Mouse (Mus musculus) forebrain, embryonic 12.5 days (tissue): ENCODE data around the gene Pmel. TPM values are rescaled to one million over a fixed set of nuclear protein-coding genes. Genes with fewer than 3 reads are reported as not detected.

Experiments used
- ATAC-seq: fragments of 200-750 bp; cut with Nextera tagmentation; 2 replicates; pipeline ENCODE4 v1.8.0; 2017; ENCODE audit warnings: moderate TSS enrichment; ENCODE audit not compliant: low FRiP score
- H3K27ac ChIP-seq: fragments of 300-500 bp; sonication (generic); 2 replicates; pipeline ENCODE4 v1.5.1; 2016; ENCODE audit warnings: mild to moderate bottlenecking
- H3K27me3 ChIP-seq: fragments of 300-500 bp; sonication (generic); 2 replicates; pipeline ENCODE4 v1.6.1; 2016; ENCODE audit warnings: mild to moderate bottlenecking
- H3K36me3 ChIP-seq: fragments of 300-500 bp; sonication (generic); replicated peaks from 2 replicates; pipeline ENCODE4 v1.6.1; 2016; ENCODE audit warnings: mild to moderate bottlenecking
- H3K4me1 ChIP-seq: fragments of 300-500 bp; sonication (generic); 2 replicates; pipeline ENCODE4 v1.6.1; 2016
- H3K4me2 ChIP-seq: fragments of 300-500 bp; sonication (generic); 2 replicates; pipeline ENCODE4 v1.6.1; 2016; ENCODE audit warnings: mild to moderate bottlenecking, moderate library complexity
- H3K4me3 ChIP-seq: fragments of 300-500 bp; sonication (generic); replicated peaks from 2 replicates; pipeline ENCODE4 v1.5.1; 2016; ENCODE audit warnings: mild to moderate bottlenecking
- H3K9ac ChIP-seq: fragments of 300-500 bp; sonication (generic); 2 replicates; pipeline ENCODE4 v1.6.1; 2016; ENCODE audit warnings: mild to moderate bottlenecking
- H3K9me3 ChIP-seq: fragments of 300-500 bp; sonication (generic); 2 replicates; pipeline ENCODE4 v1.6.1; 2016
- WGBS: fragments of 180-500 bp; shearing (Covaris S2); methylation state at CpG from one replicate; pipeline ENCODE4 v1.1.7; 2016; 5-methylcytosine and 5-hydroxymethylcytosine counted together
- polyA plus RNA-seq: library from polyadenylated mRNA; unstranded; fragments of >200 nt; fragmentation: Nextera tagmentation; extraction: Ambion mirVana; gene quantifications from 2 replicates; pipeline ENCODE4 v1.2.1, GENCODE M21; 2016

Gene Pmel
- polyA plus RNA-seq, 1 experiment from 2014 or later = 4.4 TPM

DNA sequence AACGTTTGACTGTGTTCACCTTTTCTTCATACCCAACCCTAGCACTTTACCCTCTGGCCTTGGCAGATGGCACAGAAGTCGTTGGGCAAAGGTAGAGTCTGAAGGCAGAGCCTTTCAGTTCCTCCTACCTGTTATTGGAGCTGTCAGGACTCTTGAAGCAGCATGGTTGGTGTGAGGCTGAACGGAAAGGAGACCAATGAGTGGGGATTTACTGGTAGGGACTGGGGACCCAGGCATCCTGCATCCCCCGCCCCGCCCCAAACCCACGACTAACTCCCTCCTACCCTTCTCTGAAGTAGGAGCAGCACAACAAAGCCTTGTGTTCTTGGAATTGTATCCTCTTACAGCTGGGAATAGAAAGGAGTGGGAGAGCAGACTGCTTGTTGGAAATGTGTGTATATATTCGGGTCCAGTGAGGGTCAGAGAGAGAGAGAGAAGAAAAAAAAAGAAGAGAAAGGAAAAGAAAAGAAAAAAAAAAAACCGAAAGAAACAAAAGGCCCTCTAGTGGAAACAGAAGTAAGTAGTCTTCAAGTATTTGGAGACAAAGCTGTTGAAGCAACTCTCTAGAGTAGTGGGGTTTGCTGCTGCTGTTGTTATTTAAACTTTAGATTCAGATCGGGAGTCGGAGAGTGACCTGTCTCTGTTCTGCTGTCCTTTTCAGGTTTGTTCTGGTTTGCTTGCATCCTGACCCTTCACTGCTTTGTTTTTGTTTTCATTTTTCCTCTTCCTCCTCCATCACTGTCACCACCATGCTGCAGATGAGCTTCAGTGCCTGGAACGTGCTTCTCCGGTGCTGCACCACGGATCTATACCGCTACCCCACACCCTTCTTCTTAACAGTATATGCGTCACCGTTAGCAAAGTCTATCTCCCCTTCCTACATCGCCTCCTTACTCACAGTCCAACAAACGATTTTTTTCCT, 40.9 kb downstream of the Pmel start, which contains the start of gene Dgka:
Gene Dgka, minus strand, starts transcription at position 176 of the 922 bp plus-strand sequence.
- no peak for ATAC-seq
- WGBS = 23% methylated on average over 18 of the region's 18 CpGs
- peaks cover 49% of the 10 kb centered on the region for H3K27me3 ChIP-seq

DNA sequence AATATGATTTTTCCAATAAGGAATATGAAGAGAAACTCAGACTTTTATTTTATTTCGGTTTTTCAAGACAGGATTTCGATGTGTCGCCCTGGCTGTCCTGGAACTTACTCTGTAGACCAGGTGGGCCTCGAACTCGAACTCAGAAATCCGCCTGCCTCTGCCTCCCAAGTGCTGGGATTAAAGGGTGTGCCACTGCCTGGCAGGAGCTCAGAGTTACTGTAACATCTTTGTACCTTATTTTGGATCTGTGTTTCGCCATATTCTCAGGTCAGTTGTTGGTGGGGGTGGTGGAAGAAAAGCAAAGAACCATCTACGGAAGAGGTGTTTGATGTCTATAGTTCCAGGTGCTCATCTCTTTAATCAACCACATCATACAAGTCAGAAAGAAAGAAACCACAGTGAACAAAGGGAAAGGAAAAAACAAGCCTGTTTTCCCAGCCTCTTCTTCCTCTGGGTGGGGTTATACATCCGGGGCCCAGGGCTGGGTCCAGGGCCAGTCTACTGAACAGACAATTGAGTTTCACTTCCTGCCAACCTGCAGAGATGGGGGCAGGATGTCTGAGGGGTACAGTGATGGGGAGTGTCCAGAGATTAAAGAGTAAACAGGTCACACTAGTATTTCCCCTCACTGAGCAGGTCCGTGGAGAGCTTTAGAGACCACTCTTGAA, 42.1 kb downstream of the Pmel start:
- ATAC-seq = no peak
- 92% methylated on average over 10 of the region's 10 CpGs for WGBS
- Histone ChIP-seq H3K9me3 (no peaks in the 10 kb centered on the region), H3K4me3 (no peak overlapping the region), H3K4me2 (no peak overlapping the region), H3K27me3 (peaks cover 44% of the 10 kb centered on the region), H3K27ac (no peak overlapping the region), H3K9ac (no peak overlapping the region), H3K4me1 (peaks cover 29% of the 10 kb centered on the region), H3K36me3 (no peaks in the 10 kb centered on the region; the same call in 1 of the 2 replicates)

More for the DNA sequence above, 40.9 kb downstream of the Pmel start, which contains the start of gene Dgka:
- Histone ChIP-seq H3K36me3 (no peaks in the 10 kb centered on the region), H3K4me3 (peak within 1 kb of the TSS; percentile 58), H3K27ac (no peak within 1 kb of the TSS), H3K9me3 (no peaks in the 10 kb centered on the region), H3K4me1 (peaks cover 26% of the 10 kb centered on the region), H3K4me2 (peak within 1 kb of the TSS; percentile 93), H3K9ac (peak within 1 kb of the TSS; percentile 74)

DNA sequence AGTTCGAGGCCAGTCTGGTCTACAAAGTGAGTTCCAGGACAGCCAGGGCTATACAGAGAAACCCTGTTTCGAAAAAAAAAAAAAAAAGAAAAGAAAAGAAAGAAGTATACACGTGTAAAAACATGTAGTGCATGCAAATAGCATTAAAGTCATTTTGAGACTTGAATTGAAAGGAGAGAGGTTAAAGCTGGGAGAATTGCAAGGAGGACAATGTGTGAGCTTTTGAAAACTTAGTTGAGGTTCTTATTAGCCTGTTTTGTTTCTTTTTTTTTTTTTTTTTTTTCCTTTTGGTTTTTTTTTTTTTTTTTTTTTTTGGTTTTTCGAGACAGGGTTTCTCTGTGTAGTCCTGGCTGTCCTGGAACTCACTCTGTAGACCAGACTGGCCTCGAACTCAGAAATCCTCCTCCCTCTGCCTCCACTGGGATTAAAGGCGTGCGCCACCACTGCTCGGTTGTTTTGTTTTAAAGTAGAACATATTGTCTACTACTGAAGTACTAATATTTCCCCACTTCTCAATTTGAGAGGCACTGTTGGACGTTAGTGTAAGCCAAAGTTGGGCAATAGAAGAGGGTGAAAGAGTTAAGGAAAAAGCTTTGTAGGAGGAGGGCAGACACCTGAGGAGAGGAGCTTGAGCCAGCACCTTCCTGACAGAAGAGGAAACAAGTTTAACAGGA, 43.1 kb downstream of the Pmel start:
- no peaks in the 10 kb centered on the region for H3K9me3 ChIP-seq
- H3K4me3 ChIP-seq = peak overlapping the region; percentile 76
- H3K27ac ChIP-seq = peak overlapping the region; percentile 92
- ATAC-seq = no peak
- peak overlapping the region; percentile 89 for H3K4me2 ChIP-seq
- 37% methylated on average over 9 of the region's 9 CpGs for WGBS
- H3K9ac ChIP-seq = peak overlapping the region; percentile 80
- H3K36me3 ChIP-seq = no peaks in the 10 kb centered on the region; the same call in 1 of the 2 replicates
- H3K27me3 ChIP-seq = peaks cover 40% of the 10 kb centered on the region
- peaks cover 29% of the 10 kb centered on the region for H3K4me1 ChIP-seq

DNA sequence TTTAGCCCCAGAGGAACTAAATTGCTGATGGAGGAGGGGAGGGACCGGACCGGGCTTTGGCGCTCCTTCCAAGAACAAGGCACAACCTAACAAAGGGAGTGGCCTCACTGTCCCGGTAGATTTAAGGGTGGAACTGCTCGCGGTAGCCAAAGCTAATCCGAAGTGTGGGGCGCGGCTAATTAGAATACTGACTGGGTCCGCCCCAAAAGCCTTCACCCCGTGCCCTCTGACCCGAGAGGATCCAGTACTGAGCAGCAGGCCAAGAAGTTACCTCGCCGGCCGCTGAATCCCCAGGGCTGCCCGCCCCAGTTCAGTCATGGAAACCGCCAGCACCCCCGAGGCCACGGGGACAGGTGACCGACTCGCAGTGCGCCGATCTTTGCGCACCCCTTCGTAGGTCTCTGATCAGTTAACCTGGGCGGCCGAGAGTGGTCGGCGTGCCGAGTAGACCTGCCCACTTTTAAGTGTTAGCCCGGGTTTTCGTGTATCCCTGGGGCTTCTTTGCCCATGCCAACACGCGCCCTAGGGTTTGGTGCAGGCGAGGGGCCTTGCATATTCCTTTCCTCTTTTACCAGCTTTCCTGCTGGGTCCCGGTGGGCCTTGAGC, 43.8 kb downstream of the Pmel start, which contains the start of gene Pym1:
Gene Pym1, plus strand, starts transcription at position 244 of the 606 bp plus-strand sequence.
- ATAC-seq = peak; percentile 49
- H3K4me3 ChIP-seq = peak within 1 kb of the TSS; percentile 76
- H3K27ac ChIP-seq = peak within 1 kb of the TSS; percentile 92
- WGBS = 1% methylated on average over 36 of the region's 36 CpGs
- peaks cover 6% of the 10 kb centered on the region for H3K36me3 ChIP-seq
- H3K9ac ChIP-seq = peak within 1 kb of the TSS; percentile 80
- peaks cover 34% of the 10 kb centered on the region for H3K27me3 ChIP-seq
- H3K9me3 ChIP-seq = no peaks in the 10 kb centered on the region
- peaks cover 29% of the 10 kb centered on the region for H3K4me1 ChIP-seq
- H3K4me2 ChIP-seq = peak within 1 kb of the TSS; percentile 89

DNA sequence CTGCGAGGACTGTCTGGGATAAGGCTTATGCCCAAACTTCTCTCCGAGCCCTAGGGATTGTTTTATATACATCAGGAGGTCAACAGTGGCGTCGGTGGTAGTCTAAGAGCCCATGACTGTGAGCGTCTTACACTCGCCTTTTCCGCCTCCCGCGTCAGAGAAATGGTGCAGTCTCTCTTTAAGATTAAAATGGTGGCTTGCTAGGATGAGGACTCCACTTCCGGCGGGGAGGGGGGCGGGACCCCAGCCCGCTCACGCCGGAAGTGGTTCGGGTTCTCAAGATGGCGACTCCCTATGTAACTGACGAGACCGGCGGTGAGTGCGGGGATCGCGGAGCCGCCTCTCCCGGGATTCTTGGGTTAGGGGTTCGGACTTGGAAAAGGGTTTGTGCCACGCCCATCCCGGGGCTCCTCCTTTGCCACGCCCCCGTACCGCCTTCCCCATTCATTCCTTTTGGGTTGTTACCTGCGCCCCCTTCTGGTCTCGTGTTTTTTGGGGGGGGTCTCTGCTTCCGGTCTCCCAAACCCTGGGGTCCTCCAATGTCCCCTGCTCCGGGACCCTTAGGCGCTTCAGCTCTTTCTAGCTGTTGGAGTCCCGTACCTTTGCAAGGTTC, 44.4 kb downstream of the Pmel start:
- H3K9me3 ChIP-seq = no peaks in the 10 kb centered on the region
- peak; percentile 95 for ATAC-seq
- peak overlapping the region; percentile 80 for H3K9ac ChIP-seq
- WGBS = under 1% methylated on average over 37 of the region's 37 CpGs
- peaks cover 28% of the 10 kb centered on the region for H3K27me3 ChIP-seq
- H3K4me2 ChIP-seq = peak overlapping the region; percentile 89
- H3K4me3 ChIP-seq = peak overlapping the region; percentile 76
- H3K4me1 ChIP-seq = peaks cover 26% of the 10 kb centered on the region
- H3K36me3 ChIP-seq = peaks cover 12% of the 10 kb centered on the region
- peak overlapping the region; percentile 92 for H3K27ac ChIP-seq

Other genes with a start within 250 kb of the Pmel start
- 189 and 210 TPM in 2 replicates for gene Smarcc2, start 244.9 kb upstream of the Pmel start, polyA plus RNA-seq
- gene Myl6, start 210.1 kb upstream of the Pmel start, polyA plus RNA-seq = 660 and 684 TPM in 2 replicates
- gene Myl6b, start 205.5 kb upstream of the Pmel start, polyA plus RNA-seq = 2.4 and 2.7 TPM in 2 replicates
- gene Esyt1, start 178.3 kb upstream of the Pmel start, polyA plus RNA-seq = 11.2 and 13.8 TPM in 2 replicates
- 19.9 and 20.5 TPM in 2 replicates for gene Zc3h10, start 156.4 kb upstream of the Pmel start, polyA plus RNA-seq
- 2,598 and 2,922 TPM in 2 replicates for gene Rpl41, start 154.9 kb upstream of the Pmel start, polyA plus RNA-seq
- gene Pa2g4, start 138.2 kb upstream of the Pmel start, polyA plus RNA-seq = 196 and 203 TPM in 2 replicates
- 2.0 TPM in 2 replicates for gene Erbb3, start 114.5 kb upstream of the Pmel start, polyA plus RNA-seq
- gene Rps26, start 77.4 kb upstream of the Pmel start, polyA plus RNA-seq = 484 and 501 TPM in 2 replicates
- 6.8 and 7.7 TPM in 2 replicates for gene Ikzf4, start 58.2 kb upstream of the Pmel start, polyA plus RNA-seq
- 10.4 and 10.7 TPM in 2 replicates for gene Suox, start 30.1 kb upstream of the Pmel start, polyA plus RNA-seq
- 90.9 and 98.8 TPM in 2 replicates for gene Rab5b, start 7.9 kb upstream of the Pmel start, polyA plus RNA-seq
- gene Cdk2, start 836 bp downstream of the Pmel start, polyA plus RNA-seq = 95.2 and 104 TPM in 2 replicates
- 3.9 and 4.2 TPM in 2 replicates for gene Dgka, start 40.7 kb downstream of the Pmel start, polyA plus RNA-seq
- gene Pym1, start 43.7 kb downstream of the Pmel start, polyA plus RNA-seq = 51.2 and 52.8 TPM in 2 replicates
- 0.40 and 0.60 TPM in 2 replicates for gene Mmp19, start 86.7 kb downstream of the Pmel start, polyA plus RNA-seq
- gene Dnajc14, start 99.9 kb downstream of the Pmel start, polyA plus RNA-seq = 55.0 and 58.9 TPM in 2 replicates
- gene Tmem198b, start 100.2 kb downstream of the Pmel start, polyA plus RNA-seq = 18.4 and 21.3 TPM in 2 replicates
- gene Sarnp, start 113.1 kb downstream of the Pmel start, polyA plus RNA-seq = 251 and 256 TPM in 2 replicates
- gene Ormdl2, start 117.5 kb downstream of the Pmel start, polyA plus RNA-seq = 47.4 and 53.0 TPM in 2 replicates
- 9.3 and 9.6 TPM in 2 replicates for gene Gdf11, start 187.5 kb downstream of the Pmel start, polyA plus RNA-seq
- 129 and 160 TPM in 2 replicates for gene Cd63, start 196.8 kb downstream of the Pmel start, polyA plus RNA-seq
- 11.3 and 13.3 TPM in 2 replicates for gene Rdh5, start 218.7 kb downstream of the Pmel start, polyA plus RNA-seq
- 183 and 188 TPM in 2 replicates for gene Bloc1s1, start 219.8 kb downstream of the Pmel start, polyA plus RNA-seq
- 0.46 and 0.73 TPM in 2 replicates for gene Itga7, start 229.6 kb downstream of the Pmel start, polyA plus RNA-seq